Comparison of ENCODE assay signal across 23 mouse cellular contexts in genomic region chr1:171777026-171777425, GRCm38 (mm10). TPM values are rescaled to one million over a fixed set of nuclear protein-coding genes. Genes with fewer than 3 reads are reported as not detected.
A peak's percentile ranks its signal among the peaks of the same experiment; 100 is the strongest.
DNase-seq lines count a peak whose midpoint lies in the region; ATAC-seq lines count a peak whose summit lies in the region.
"Had no signal": no experiment of that assay in that cellular context is flagged by ENCODE, and none has a peak within 500 bp of the region (broad histone marks: within the 10 kb centered on the region; RNA-seq: fewer than 3 reads in every experiment).

No protein-coding gene starts in this region.

- H3K36me3 ChIP-seq in megakaryocyte, embryonic 14.5 days (replicated peaks; ENCODE audit: low read length), result peaks cover 96% of the 10 kb centered on the region
- H3K36me3 ChIP-seq: embryonic facial prominence, embryonic 13.5 days; heart, embryonic 10.5 days; heart, embryonic 15.5 days; hindbrain, embryonic 15.5 days had no signal

- no peaks in the 10 kb centered on the region for H3K9me3 ChIP-seq in megakaryocyte, embryonic 14.5 days
- H3K9me3 ChIP-seq: embryonic facial prominence, embryonic 13.5 days; forebrain, embryonic 13.5 days; heart, embryonic 10.5 days; heart, embryonic 15.5 days; hindbrain, embryonic 15.5 days had no signal

- peak; percentile 69 to 78 for DNase-seq in thymus, adult 18-20 months
- peak; percentile 67 to 72 for DNase-seq in thymus, postnatal 10 days (ENCODE audit: low spot score in 2 of 2)
- DNase-seq in thymus, postnatal 4 days, result peak; percentile 71
- DNase-seq in liver, result no peak
- DNase-seq: adrenal gland, adult 2 months; adrenal gland, postnatal 25 days; cerebellum, adult 18-20 months; cerebellum, adult 9-11 months; cerebellum, postnatal 36 days; forebrain, postnatal 0 days; gastrocnemius, adult 2 months; gastrocnemius, postnatal 25 days; heart, adult 18-20 months; heart, postnatal 36 days had no signal

- peak overlapping the region; percentile 88 for H3K4me3 ChIP-seq in megakaryocyte, embryonic 14.5 days (replicated peaks)
- H3K4me3 ChIP-seq: embryonic facial prominence, embryonic 13.5 days; forebrain, embryonic 13.5 days; gastrocnemius, adult 2 months; heart, embryonic 10.5 days; heart, embryonic 15.5 days; hindbrain, embryonic 15.5 days had no signal

- peaks cover 93% of the 10 kb centered on the region for H3K4me1 ChIP-seq in megakaryocyte, embryonic 14.5 days
- H3K4me1 ChIP-seq: embryonic facial prominence, embryonic 13.5 days; forebrain, embryonic 13.5 days; heart, embryonic 10.5 days; heart, embryonic 15.5 days; hindbrain, embryonic 15.5 days had no signal

- no peaks in the 10 kb centered on the region for H3K27me3 ChIP-seq in megakaryocyte, embryonic 14.5 days (replicated peaks)
- H3K27me3 ChIP-seq: embryonic facial prominence, embryonic 13.5 days; forebrain, embryonic 13.5 days; heart, embryonic 15.5 days; hindbrain, embryonic 15.5 days; Patski had no signal

- no peak for ATAC-seq in megakaryocyte, adult 5-6 weeks (ENCODE audit: poor library complexity, severe bottlenecking)
- no peak for ATAC-seq in monocyte, adult 5-6 weeks (replicated peaks; ENCODE audit: insufficient number of reproducible peaks, low FRiP score, low TSS enrichment, poor library complexity, severe bottlenecking)
- ATAC-seq: forebrain, embryonic 13.5 days; forebrain, postnatal 0 days; Patski had no signal

RNA-seq across cellular contexts. Expression of gene Slamf1, which starts 10.1 kb away (rescaled TPM):
- polyA plus RNA-seq in megakaryocyte, embryonic 14.5 days (2012; ENCODE audit: insufficient read depth, low replicate concordance), result 6.4 and 38.5 TPM in 2 replicates
- total RNA-seq in megakaryocyte, adult 5-6 weeks (2015), result not detected in 2 replicates
- total RNA-seq in megakaryocyte, adult 5-6 weeks (2017), result not detected in 2 replicates
- 1.7 to 10.9 TPM (median 4.9 TPM) in 3 replicates for total RNA-seq in monocyte, adult 5-6 weeks (2017)
- total RNA-seq: adrenal gland, adult 2 months; adrenal gland, postnatal 25 days; gastrocnemius, adult 2 months; gastrocnemius, postnatal 25 days had no signal
